Mouse (Mus musculus) testis, adult 2 months (tissue): ENCODE results near the gene Gnai3.

Source experiments
- CTCF ChIP-seq: fragments of 200-500 bp; IDR thresholded peaks from 2 replicates; pipeline ENCODE4 v1.5.1; 2012; ENCODE audit warnings: low read depth, mild to moderate bottlenecking, inconsistent platforms, low read length, moderate library complexity; ENCODE audit not compliant: control insufficient read depth, insufficient read depth, insufficient replicate concordance
- POLR2A ChIP-seq: fragments of 200-500 bp; IDR thresholded peaks from 2 replicates; pipeline ENCODE4 v1.6.1; 2012; ENCODE audit warnings: low read depth, mild to moderate bottlenecking, inconsistent platforms, low read length, moderate library complexity; ENCODE audit not compliant: control insufficient read depth

DNA sequence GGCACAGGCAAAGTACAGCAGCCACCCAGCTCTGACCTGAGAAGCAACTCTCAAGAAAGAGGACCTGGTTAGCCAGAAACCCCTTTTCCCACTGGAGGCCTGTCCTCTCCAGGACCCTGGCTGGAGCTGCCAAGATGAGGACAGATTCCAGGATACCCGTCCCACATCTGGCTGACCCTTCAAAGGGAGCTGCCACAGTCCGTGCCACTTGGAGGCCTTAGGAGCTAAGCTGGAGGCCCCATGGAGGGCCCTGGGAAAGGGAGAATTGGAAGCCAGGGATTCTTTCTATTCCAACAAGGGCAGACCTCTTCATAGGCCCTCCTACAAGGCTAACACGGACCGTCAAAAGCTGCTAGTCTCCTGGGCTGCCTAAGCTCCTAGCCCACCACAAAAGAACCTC lies 64.3 kb downstream of the Gnai3 start:
- TF ChIP-seq POLR2A (no peak), CTCF (no peak)
